Mouse (Mus musculus) erythroblast, embryonic 14.5 days (primary cell): ENCODE data around the gene Susd5.

Source experiments
- GATA1 ChIP-seq: IDR thresholded peaks from 2 replicates; pipeline ENCODE4 v1.6.1; 2012; ENCODE audit warnings: low read length, inconsistent platforms, mixed read lengths
- TAL1 ChIP-seq: IDR thresholded peaks from 3 replicates; pipeline ENCODE4 v1.6.1; 2012; ENCODE audit warnings: low read length, inconsistent platforms, mixed read lengths

DNA sequence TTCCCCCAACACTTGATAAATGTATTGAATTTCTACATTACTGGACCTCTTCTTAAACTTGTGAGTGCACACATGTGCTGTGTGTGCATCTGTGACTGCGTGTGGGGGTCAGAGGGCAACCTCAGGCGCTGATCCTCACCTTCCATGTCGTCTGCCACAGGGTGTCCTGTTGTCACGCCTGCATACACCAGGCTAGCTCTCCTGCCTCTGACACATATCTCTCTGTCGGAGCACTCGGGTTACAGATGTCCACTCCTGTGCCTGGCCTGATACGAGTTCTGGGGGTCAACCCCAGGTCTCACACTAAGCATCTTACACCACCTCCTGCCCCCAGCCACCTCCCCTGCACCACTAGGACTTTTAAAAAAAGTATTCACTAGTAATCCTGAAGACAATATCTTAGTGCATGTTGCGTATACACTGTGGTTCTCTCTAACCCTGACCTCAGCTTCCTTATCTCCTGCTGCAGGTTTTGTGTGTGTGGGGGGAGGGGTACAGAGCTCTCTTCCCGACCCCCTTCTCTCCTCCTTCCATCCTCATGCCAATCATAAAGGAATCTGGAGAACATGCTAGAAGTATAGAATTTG lies 41.9 kb downstream of the Susd5 start:
- TF ChIP-seq GATA1: no peak
- TF ChIP-seq TAL1: no peak
